Comparison of ENCODE assay signal across 9 mouse cellular contexts in genomic region chr8:72305210-72305905, GRCm38 (mm10). TPM values are rescaled to one million over a fixed set of nuclear protein-coding genes. Genes with fewer than 3 reads are reported as not detected.
DNase-seq lines count a peak whose midpoint lies in the region; ATAC-seq lines count a peak whose summit lies in the region.
"Had no signal": no experiment of that assay in that cellular context is flagged by ENCODE, and none has a peak within 500 bp of the region (broad histone marks: within the 10 kb centered on the region; RNA-seq: fewer than 3 reads in every experiment).

TSS of gene Gm10282 (minus strand) at chr8:72305260.

- no peaks in the 10 kb centered on the region for H3K27me3 ChIP-seq in midbrain, embryonic 10.5 days (ENCODE audit: low read depth, poor library complexity, severe bottlenecking)
- H3K27me3 ChIP-seq in midbrain, embryonic 15.5 days (replicated peaks): no peaks in the 10 kb centered on the region
- no peaks in the 10 kb centered on the region for H3K27me3 ChIP-seq in neural tube, embryonic 14.5 days (ENCODE audit: control insufficient read depth, insufficient read depth, low read length)

- H3K36me3 ChIP-seq in midbrain, embryonic 10.5 days: no peaks in the 10 kb centered on the region
- H3K36me3 ChIP-seq in midbrain, embryonic 15.5 days (replicated peaks): no peaks in the 10 kb centered on the region
- no peaks in the 10 kb centered on the region for H3K36me3 ChIP-seq in neural tube, embryonic 14.5 days (ENCODE audit: control insufficient read depth, insufficient read depth, low read length)

- H3K4me1 ChIP-seq in midbrain, embryonic 10.5 days: no peaks in the 10 kb centered on the region
- H3K4me1 ChIP-seq in midbrain, embryonic 15.5 days: no peaks in the 10 kb centered on the region
- H3K4me1 ChIP-seq in neural tube, embryonic 14.5 days (ENCODE audit: control insufficient read depth, insufficient read depth, low read length): no peaks in the 10 kb centered on the region

- no peak within 1 kb of the TSS for H3K9ac ChIP-seq in midbrain, embryonic 15.5 days
- no peak within 1 kb of the TSS for H3K9ac ChIP-seq in neural tube, embryonic 14.5 days (replicated peaks; ENCODE audit: low read depth, low read length)

- H3K4me2 ChIP-seq in midbrain, embryonic 15.5 days: no peak within 1 kb of the TSS
- H3K4me2 ChIP-seq in neural tube, embryonic 14.5 days (ENCODE audit: low read depth, low read length): no peak within 1 kb of the TSS

- 80% methylated on average over 16 of the region's 16 CpGs for WGBS in midbrain, embryonic 10.5 days
- WGBS in midbrain, embryonic 15.5 days: 77% methylated on average over 16 of the region's 16 CpGs
- 71% methylated on average over 16 of the region's 16 CpGs for WGBS in neural tube, embryonic 14.5 days

- no peak within 1 kb of the TSS for H3K4me3 ChIP-seq in midbrain, embryonic 10.5 days
- H3K4me3 ChIP-seq in midbrain, embryonic 15.5 days: no peak within 1 kb of the TSS
- no peak within 1 kb of the TSS for H3K4me3 ChIP-seq in neural tube, embryonic 14.5 days (ENCODE audit: low read depth, low read length)

- no peak within 1 kb of the TSS for H3K27ac ChIP-seq in midbrain, embryonic 10.5 days (replicated peaks)
- no peak within 1 kb of the TSS for H3K27ac ChIP-seq in midbrain, embryonic 15.5 days
- no peak within 1 kb of the TSS for H3K27ac ChIP-seq in neural tube, embryonic 14.5 days (ENCODE audit: low read depth, low read length)

- H3K9me3 ChIP-seq in midbrain, embryonic 10.5 days (replicated peaks): no peaks in the 10 kb centered on the region
- H3K9me3 ChIP-seq in midbrain, embryonic 15.5 days: no peaks in the 10 kb centered on the region
- no peaks in the 10 kb centered on the region for H3K9me3 ChIP-seq in neural tube, embryonic 14.5 days (ENCODE audit: control insufficient read depth, low read length)

- no peak for DNase-seq in adrenal gland, postnatal 25 days
- DNase-seq in adrenal gland, postnatal 36 days: no peak
- no peak for DNase-seq in midbrain, embryonic 10.5 days (ENCODE audit: low spot score)
- DNase-seq in heart, postnatal 4 days: no peak
- DNase-seq in urinary bladder, postnatal 14 days (ENCODE audit: low spot score): no peak
- DNase-seq in retina, postnatal 1 day: no peak
- DNase-seq: cerebellum, adult 8-10 months had no signal

- ATAC-seq in midbrain, embryonic 15.5 days (replicated peaks): no peak
- no peak for ATAC-seq in neural tube, embryonic 14.5 days (ENCODE audit: low read depth)

RNA-seq across cellular contexts. Expression of gene Gm10282, which starts in this region (rescaled TPM):
- 19.3 and 27.3 TPM in 2 replicates for total RNA-seq in adrenal gland, postnatal 25 days (2021)
- 10 to 100 TPM in 1 of 2 experiments, 1 to 10 TPM in 1; 5.8 to 20.3 TPM for total RNA-seq in adrenal gland, postnatal 36 days (2021)
- 38.0 and 38.7 TPM in 2 replicates for polyA plus RNA-seq in midbrain, embryonic 10.5 days (2016; fragmentation: Nextera tagmentation; extraction: Ambion mirVana)
- 9.0 and 11.9 TPM in 2 replicates for polyA plus RNA-seq in midbrain, embryonic 15.5 days (2015; fragmentation: Nextera tagmentation; extraction: Ambion mirVana)
- 10 to 100 TPM; 34.9 to 36.3 TPM for total RNA-seq in heart, postnatal 4 days (2021)
- polyA plus RNA-seq in neural tube, embryonic 14.5 days (2014; fragmentation: Nextera tagmentation; extraction: Ambion mirVana): 12.3 and 13.8 TPM in 2 replicates
